Mouse (Mus musculus): ENCODE data around the gene Cep85l.

Cep85l gene

GRCm38 (mm10) chr10:53341288-53341965 lies 38.3 kb downstream of the Cep85l start:
- no peak for DNase-seq (ENCODE audit: low spot score)

- DNase-seq (ENCODE audit: low spot score) = no peak
Measured at GRCm38 (mm10) chr10:53339045-53339444, 40.7 kb downstream of the Cep85l start.

DNA sequence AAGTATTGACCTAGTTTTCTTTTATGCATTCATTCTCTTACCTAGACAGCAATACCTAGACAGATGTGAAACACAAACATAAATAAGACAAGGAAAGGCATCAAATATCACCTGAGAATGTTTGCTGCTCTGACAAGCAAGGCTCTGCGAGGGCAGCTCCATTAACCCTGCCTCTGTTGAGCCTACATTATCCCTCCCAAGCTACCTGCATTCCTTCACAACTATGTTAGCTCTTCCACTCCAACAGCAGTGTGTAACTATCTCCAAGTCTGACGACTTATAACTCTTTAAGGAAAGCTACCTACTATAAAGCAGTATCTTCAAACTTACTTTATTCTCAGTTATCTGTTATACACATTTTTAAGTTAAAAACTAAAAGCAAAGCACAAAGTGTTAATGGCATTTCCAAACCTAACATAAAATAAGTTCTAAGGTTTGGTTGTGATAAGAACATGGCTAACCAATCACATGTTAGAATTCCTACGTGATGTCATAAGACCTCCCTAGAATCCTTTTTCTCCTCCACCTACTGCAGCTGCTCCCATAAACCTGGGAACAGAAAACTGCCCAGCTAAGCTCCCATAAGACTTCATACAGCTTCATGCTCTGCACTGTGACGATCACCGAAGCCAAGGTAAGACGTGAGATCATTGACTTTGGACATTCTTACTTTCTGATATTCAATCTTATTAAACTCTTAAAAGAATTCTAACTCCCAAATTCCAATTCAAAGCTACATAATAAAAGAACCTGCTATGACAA lies 42.4 kb downstream of the Cep85l start, which contains the start of gene Pln:
Gene Pln (plus strand): TSS at position 506 of the 762 bp plus-strand sequence.
- DNase-seq (ENCODE audit: low spot score) = no peak

GRCm38 (mm10) chr10:53335974-53336373 lies 43.8 kb downstream of the Cep85l start:
- DNase-seq (ENCODE audit: low spot score) = no peak

DNA sequence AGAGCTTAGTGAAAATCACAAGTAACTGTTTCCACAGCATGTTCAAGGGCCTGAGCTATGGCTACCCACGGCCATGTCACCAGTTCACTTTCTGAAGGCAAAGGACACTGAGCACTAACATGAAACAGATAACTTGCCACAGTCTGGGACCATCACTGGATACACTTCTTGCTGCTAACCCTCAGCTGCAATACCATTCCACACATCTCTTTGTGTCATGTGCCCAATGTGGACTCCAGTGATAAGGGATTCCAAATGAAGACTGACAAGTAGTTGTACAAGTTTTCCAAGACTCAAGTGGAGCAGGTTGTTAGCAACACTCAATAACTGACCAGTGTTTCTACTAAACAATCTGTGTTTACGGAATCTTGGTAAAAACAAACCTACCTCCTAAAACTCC lies 44.5 kb downstream of the Cep85l start:
- no peak for DNase-seq (ENCODE audit: low spot score)

GRCm38 (mm10) chr10:53332752-53333151 lies 47.0 kb downstream of the Cep85l start:
- no peak for DNase-seq (ENCODE audit: low spot score)

- no peak for DNase-seq (ENCODE audit: low spot score)
Measured at GRCm38 (mm10) chr10:53329257-53329656, 50.5 kb downstream of the Cep85l start.

DNA sequence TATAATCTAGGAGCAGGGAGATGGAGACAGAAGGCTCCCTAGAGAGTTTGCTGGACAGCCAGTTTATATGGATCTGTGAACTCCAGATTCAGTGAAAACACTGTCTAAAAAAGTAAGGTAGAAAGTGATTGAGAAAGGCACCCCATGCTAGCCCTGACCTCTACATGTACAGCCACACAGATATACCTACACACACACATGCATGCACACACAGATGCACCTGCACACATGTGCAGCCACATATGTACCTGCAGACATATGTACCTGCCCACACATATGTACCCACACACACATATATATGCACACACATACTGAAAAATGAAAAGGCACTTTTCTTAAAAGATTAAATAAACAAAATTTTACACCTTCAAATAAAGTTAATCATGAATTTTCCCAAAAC lies 53.4 kb downstream of the Cep85l start:
- no peak for DNase-seq (ENCODE audit: low spot score)

- no peak for DNase-seq (ENCODE audit: low spot score)
Measured at GRCm38 (mm10) chr10:53324663-53325062, 55.1 kb downstream of the Cep85l start.

- no peak for DNase-seq (ENCODE audit: low spot score)
Measured at GRCm38 (mm10) chr10:53323367-53323766, 56.4 kb downstream of the Cep85l start.

- DNase-seq (ENCODE audit: low spot score) = no peak
Measured at GRCm38 (mm10) chr10:53306674-53307073, 73.1 kb downstream of the Cep85l start.

DNA sequence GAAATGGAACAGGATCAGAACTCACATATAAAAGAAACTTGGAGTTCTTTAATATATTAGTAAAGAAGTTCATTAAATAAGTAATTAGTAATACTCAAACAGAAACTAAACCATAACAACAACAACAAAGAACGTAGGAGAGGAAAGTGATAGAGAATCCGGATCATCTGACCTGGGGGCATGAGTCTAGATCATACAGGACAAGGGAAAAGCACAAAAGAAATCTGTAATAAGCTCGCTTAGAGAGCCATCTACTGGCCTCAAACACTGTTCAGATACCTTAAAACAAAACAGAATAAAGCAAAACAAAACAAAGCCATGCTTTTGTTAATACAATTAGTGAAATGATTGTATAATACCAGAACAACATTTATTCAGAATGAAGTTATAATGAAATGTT lies 73.9 kb downstream of the Cep85l start:
- DNase-seq (ENCODE audit: low spot score) = no peak

DNA sequence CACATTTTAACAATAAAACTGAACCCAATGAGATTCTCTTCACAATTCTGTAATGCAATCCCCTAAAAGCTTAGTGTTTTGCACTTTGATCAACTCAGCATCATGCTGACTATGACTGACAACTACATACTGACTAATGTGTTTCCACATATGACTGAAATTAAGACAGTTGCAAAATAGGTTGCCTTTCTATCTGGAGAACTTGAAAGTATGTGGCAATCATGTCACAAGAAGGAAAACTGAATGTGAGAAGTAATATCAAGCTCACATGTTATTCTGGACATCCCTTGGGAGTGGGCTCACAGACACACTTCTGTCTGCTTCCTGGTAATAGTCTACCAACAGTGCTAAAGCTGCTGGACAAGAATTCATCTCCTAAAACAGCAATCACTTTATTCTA lies 94.6 kb downstream of the Cep85l start:
- DNase-seq (ENCODE audit: low spot score) = no peak

DNA sequence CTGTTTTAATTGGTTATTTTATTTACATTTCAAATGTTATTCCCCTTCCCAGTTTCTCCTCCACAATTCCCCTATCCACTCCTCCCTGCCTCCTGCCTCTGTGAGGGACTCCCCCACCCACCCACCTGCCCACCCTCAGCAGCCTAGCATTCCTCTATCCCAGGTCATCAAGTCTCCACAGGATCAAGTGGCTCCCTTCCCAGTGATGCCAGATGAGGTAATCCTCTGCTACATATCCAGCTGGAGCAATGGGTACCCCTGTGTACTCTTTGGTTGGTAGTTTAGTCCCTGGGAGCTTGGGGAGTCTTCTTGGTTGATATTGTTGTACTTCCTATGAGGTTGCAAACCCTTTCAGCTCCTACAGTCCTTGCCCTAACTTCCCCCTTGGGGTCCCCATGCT lies 107.5 kb downstream of the Cep85l start:
- DNase-seq (ENCODE audit: low spot score) = no peak

DNA sequence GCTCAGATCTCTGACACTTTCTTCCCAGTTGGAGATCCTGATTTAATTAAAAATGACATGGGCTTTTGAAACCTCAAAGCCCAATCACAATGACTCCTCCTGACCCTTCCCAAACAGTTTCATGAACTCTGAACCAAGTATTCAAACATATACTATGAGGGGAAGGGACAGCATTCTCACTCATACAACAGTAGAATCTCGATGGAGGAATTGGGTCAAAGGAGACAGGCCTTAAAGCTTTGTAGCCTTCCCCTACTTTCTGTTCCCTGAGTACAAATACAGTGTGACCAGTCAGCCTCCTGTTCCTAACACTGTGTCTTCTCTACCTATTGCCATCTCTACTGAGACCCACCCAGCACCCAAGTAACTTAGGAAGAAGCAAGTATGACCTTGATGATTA lies 117.7 kb downstream of the Cep85l start:
- no peak for DNase-seq (ENCODE audit: low spot score)

- DNase-seq (ENCODE audit: low spot score) = no peak
Measured at GRCm38 (mm10) chr10:53235381-53235780, 144.4 kb downstream of the Cep85l start.

DNA sequence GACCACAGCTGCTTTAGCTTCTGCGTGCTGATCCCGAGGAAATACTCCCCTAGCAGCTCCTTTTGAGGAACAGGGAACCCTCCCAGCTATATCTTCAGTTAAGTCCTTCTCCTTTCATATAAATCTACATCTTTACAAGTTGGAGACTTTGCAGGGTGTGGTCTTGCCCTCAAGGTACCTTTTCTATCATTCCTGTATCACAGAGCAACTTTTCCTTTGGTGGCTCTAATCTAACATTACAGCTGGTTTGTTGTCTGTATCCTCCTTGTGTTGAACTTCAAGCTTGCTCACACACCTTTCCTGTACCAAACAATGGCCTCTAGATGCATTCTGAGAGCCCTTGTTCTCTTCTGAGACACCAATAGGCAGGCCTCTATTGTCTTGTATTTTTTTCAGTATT lies 145.1 kb downstream of the Cep85l start:
- DNase-seq (ENCODE audit: low spot score) = no peak

DNA sequence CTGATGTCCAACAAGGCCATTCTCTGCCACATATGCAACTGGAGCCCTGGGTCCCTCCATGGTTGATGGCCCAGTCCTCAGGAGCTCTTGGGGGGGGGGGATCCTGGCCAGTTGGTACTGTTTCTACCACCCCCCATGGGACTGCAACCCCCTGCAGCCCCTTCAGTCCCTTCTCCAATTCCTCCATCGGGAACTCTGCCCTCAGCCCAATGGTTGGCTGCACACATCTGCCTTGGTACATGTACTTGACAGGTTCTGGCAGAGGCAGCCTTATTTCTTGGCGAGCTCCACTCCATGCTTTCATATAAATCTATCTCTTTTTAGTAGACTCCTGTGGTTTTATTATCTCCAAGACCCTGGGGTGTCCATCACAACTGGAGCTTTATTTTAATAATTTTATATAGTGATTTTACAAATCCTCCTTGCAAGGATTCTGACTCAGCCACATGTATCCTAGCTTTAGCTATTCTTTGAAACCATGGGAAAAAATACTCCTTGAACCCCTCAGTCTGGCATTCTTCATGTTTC lies 145.6 kb downstream of the Cep85l start:
- no peak for DNase-seq (ENCODE audit: low spot score)

- DNase-seq (ENCODE audit: low spot score) = no peak
Measured at GRCm38 (mm10) chr10:53230809-53231208, 148.9 kb downstream of the Cep85l start.

- DNase-seq (ENCODE audit: low spot score) = no peak
Measured at GRCm38 (mm10) chr10:53229190-53229589, 150.6 kb downstream of the Cep85l start.

All from urinary bladder, postnatal 25 days (tissue).